Mouse (Mus musculus) spleen, postnatal 10 days (tissue): Measurements from ENCODE around the gene Gipc1.

Experiments
- DNase-seq, 2 experiments: peaks; one replicate each; pipeline ENCODE4 v3.0.0; 2021 to 2022; ENCODE audit warnings: low spot score in 2 of 2

The Gipc1 gene

GRCm38 (mm10) chr8:83680603-83681002 is 28.1 kb downstream of the Gipc1 start:
- DNase-seq: no peak

- DNase-seq: no peak
Observed at GRCm38 (mm10) chr8:83681099-83681498, 28.6 kb downstream of the Gipc1 start.

GRCm38 (mm10) chr8:83684517-83684916 is 32.0 kb downstream of the Gipc1 start:
- no peak for DNase-seq

GRCm38 (mm10) chr8:83689264-83689663 is 36.8 kb downstream of the Gipc1 start:
- DNase-seq: no peak

GRCm38 (mm10) chr8:83693609-83694236 is 41.2 kb downstream of the Gipc1 start:
- peak in 1 of 2 experiments; percentile 48 for DNase-seq

GRCm38 (mm10) chr8:83694369-83695160 is 42.1 kb downstream of the Gipc1 start:
- DNase-seq: no peak

- peak in 1 of 2 experiments; percentile 60 for DNase-seq
Observed at GRCm38 (mm10) chr8:83695351-83696106, 43.1 kb downstream of the Gipc1 start.

- DNase-seq: peak in 1 of 2 experiments; percentile 22
Observed at GRCm38 (mm10) chr8:83697374-83698220, 45.1 kb downstream of the Gipc1 start.

- DNase-seq: peak; percentile 65 to 75
Observed at GRCm38 (mm10) chr8:83698291-83698660, 45.8 kb downstream of the Gipc1 start.

GRCm38 (mm10) chr8:83698661-83699453 is 46.4 kb downstream of the Gipc1 start, which contains the start of gene Pkn1:
TSS of gene Pkn1 (minus strand) at chr8:83699179.
- DNase-seq: peak; percentile 70 to 81

- no peak for DNase-seq
Observed at GRCm38 (mm10) chr8:83699566-83699965, 47.1 kb downstream of the Gipc1 start.

- DNase-seq: no peak
Observed at GRCm38 (mm10) chr8:83700423-83701085, 48.1 kb downstream of the Gipc1 start.

- no peak for DNase-seq
Observed at GRCm38 (mm10) chr8:83703426-83703825, 50.9 kb downstream of the Gipc1 start.

- DNase-seq: peak in 1 of 2 experiments; percentile 17
Observed at GRCm38 (mm10) chr8:83706411-83706810, 53.9 kb downstream of the Gipc1 start.

- no peak for DNase-seq
Observed at GRCm38 (mm10) chr8:83707554-83707953, 55.1 kb downstream of the Gipc1 start.
